Comparison of ENCODE assay signal across 9 mouse cellular contexts in genomic region chr12:12527366-12527765, GRCm38 (mm10).
A peak's percentile ranks its signal among the peaks of the same experiment; 100 is the strongest.
DNase-seq lines count a peak whose midpoint lies in the region; ATAC-seq and TF ChIP-seq lines count a peak whose summit lies in the region.
"Had no signal": no experiment of that assay in that cellular context is flagged by ENCODE, and none has a peak within 500 bp of the region (broad histone marks: within the 10 kb centered on the region; RNA-seq: fewer than 3 reads in every experiment).

No protein-coding gene starts in this region.

- peaks cover 10% of the 10 kb centered on the region; the same call in 1 of the 2 replicates for H3K4me1 ChIP-seq in hindbrain, embryonic 12.5 days
- H3K4me1 ChIP-seq in hindbrain, postnatal 0 days (ENCODE audit: insufficient read depth, low read length), result 0 out of 2 replicates have a peak, but pooled peaks cover 9% of the 10 kb centered on the region
- H3K4me1 ChIP-seq in forebrain, embryonic 14.5 days (ENCODE audit: control insufficient read depth, insufficient read depth, low read length), result peaks cover 11% of the 10 kb centered on the region
- no peaks in the 10 kb centered on the region; the same call in 1 of the 2 replicates for H3K4me1 ChIP-seq in hindbrain, embryonic 15.5 days (replicated peaks)
- peaks cover 3% of the 10 kb centered on the region; the same call in 1 of the 2 replicates for H3K4me1 ChIP-seq in midbrain, embryonic 11.5 days (ENCODE audit: control insufficient read depth, insufficient read depth, low read length)

- no peak for TF ChIP-seq CTCF in hindbrain, postnatal 0 days (IDR thresholded peaks at IDR 0.05; ENCODE audit: low read depth)

- WGBS in hindbrain, embryonic 12.5 days, result 73% methylated on average over 3 of the region's 3 CpGs
- 58% methylated on average over 3 of the region's 3 CpGs for WGBS in hindbrain, postnatal 0 days
- WGBS in forebrain, embryonic 14.5 days, result 11% methylated on average over 3 of the region's 3 CpGs
- 67% methylated on average over 3 of the region's 3 CpGs for WGBS in hindbrain, embryonic 15.5 days
- WGBS in midbrain, embryonic 11.5 days, result 83% methylated on average over 3 of the region's 3 CpGs

- H3K9me3 ChIP-seq in hindbrain, embryonic 12.5 days (replicated peaks), result no peaks in the 10 kb centered on the region
- H3K9me3 ChIP-seq in hindbrain, postnatal 0 days (ENCODE audit: low read length), result no peaks in the 10 kb centered on the region
- no peaks in the 10 kb centered on the region for H3K9me3 ChIP-seq in forebrain, embryonic 14.5 days (replicated peaks; ENCODE audit: control insufficient read depth, low read length)
- no peaks in the 10 kb centered on the region for H3K9me3 ChIP-seq in hindbrain, embryonic 15.5 days
- no peaks in the 10 kb centered on the region for H3K9me3 ChIP-seq in midbrain, embryonic 11.5 days (ENCODE audit: control insufficient read depth, low read length)

- H3K27me3 ChIP-seq in hindbrain, embryonic 12.5 days, result no peaks in the 10 kb centered on the region
- H3K27me3 ChIP-seq in hindbrain, postnatal 0 days (ENCODE audit: insufficient read depth, low read length), result no peaks in the 10 kb centered on the region
- no peaks in the 10 kb centered on the region for H3K27me3 ChIP-seq in forebrain, embryonic 14.5 days (replicated peaks; ENCODE audit: control insufficient read depth, insufficient read depth, low read length)
- H3K27me3 ChIP-seq in hindbrain, embryonic 15.5 days, result no peaks in the 10 kb centered on the region
- H3K27me3 ChIP-seq in midbrain, embryonic 11.5 days (ENCODE audit: control insufficient read depth, insufficient read depth, low read length), result no peaks in the 10 kb centered on the region

- DNase-seq in hindbrain, postnatal 0 days (ENCODE audit: low spot score), result no peak
- DNase-seq in forebrain, embryonic 14.5 days (ENCODE audit: low spot score), result peak; percentile 87
- DNase-seq in midbrain, embryonic 11.5 days (ENCODE audit: low spot score, missing footprints), result peak; percentile 82
- no peak for DNase-seq in cerebellum, adult 9-11 months
- no peak for DNase-seq in frontal cortex, postnatal 25 days (ENCODE audit: low spot score in 2 of 2)
- no peak for DNase-seq in spleen, adult 18-20 months

- H3K4me2 ChIP-seq in hindbrain, embryonic 12.5 days (replicated peaks), result no peak overlapping the region
- no peak overlapping the region for H3K4me2 ChIP-seq in hindbrain, postnatal 0 days (ENCODE audit: low read depth, low read length)
- no peak overlapping the region for H3K4me2 ChIP-seq in forebrain, embryonic 14.5 days (ENCODE audit: low read length)
- H3K4me2 ChIP-seq in hindbrain, embryonic 15.5 days, result no peak overlapping the region
- no peak overlapping the region for H3K4me2 ChIP-seq in midbrain, embryonic 11.5 days

- no peak overlapping the region for H3K9ac ChIP-seq in hindbrain, embryonic 12.5 days
- H3K9ac ChIP-seq in hindbrain, postnatal 0 days (replicated peaks; ENCODE audit: low read length), result no peak overlapping the region
- H3K9ac ChIP-seq in forebrain, embryonic 14.5 days (ENCODE audit: low read length), result no peak overlapping the region
- H3K9ac ChIP-seq in hindbrain, embryonic 15.5 days, result no peak overlapping the region
- H3K9ac ChIP-seq in midbrain, embryonic 11.5 days (ENCODE audit: low read length), result no peak overlapping the region
- H3K9ac ChIP-seq: liver, embryonic 14.5 days had no signal

- peak; percentile 54; the same call in 1 of the 2 replicates for ATAC-seq in hindbrain, embryonic 12.5 days (ENCODE audit: low FRiP score)
- no peak for ATAC-seq in hindbrain, postnatal 0 days
- peak; percentile 86 for ATAC-seq in forebrain, embryonic 14.5 days
- 0 out of 2 replicates have a peak, but pooled peaks have one; percentile 61 for ATAC-seq in hindbrain, embryonic 15.5 days (ENCODE audit: low FRiP score, low read depth)
- ATAC-seq in midbrain, embryonic 11.5 days (ENCODE audit: low FRiP score), result no peak

- H3K4me3 ChIP-seq in hindbrain, embryonic 12.5 days, result no peak overlapping the region
- no peak overlapping the region for H3K4me3 ChIP-seq in hindbrain, postnatal 0 days (ENCODE audit: low read length)
- H3K4me3 ChIP-seq in forebrain, embryonic 14.5 days (ENCODE audit: low read depth, low read length), result no peak overlapping the region
- H3K4me3 ChIP-seq in hindbrain, embryonic 15.5 days, result no peak overlapping the region
- H3K4me3 ChIP-seq in midbrain, embryonic 11.5 days (ENCODE audit: low read depth, low read length), result no peak overlapping the region

- no peaks in the 10 kb centered on the region for H3K36me3 ChIP-seq in hindbrain, embryonic 12.5 days
- no peaks in the 10 kb centered on the region for H3K36me3 ChIP-seq in hindbrain, postnatal 0 days (ENCODE audit: insufficient read depth, low read length)
- H3K36me3 ChIP-seq in forebrain, embryonic 14.5 days (ENCODE audit: control insufficient read depth, insufficient read depth, low read length), result no peaks in the 10 kb centered on the region
- no peaks in the 10 kb centered on the region for H3K36me3 ChIP-seq in hindbrain, embryonic 15.5 days
- H3K36me3 ChIP-seq in midbrain, embryonic 11.5 days (ENCODE audit: control insufficient read depth, insufficient read depth, low read length), result no peaks in the 10 kb centered on the region

- no peak overlapping the region for H3K27ac ChIP-seq in hindbrain, embryonic 12.5 days
- H3K27ac ChIP-seq in hindbrain, postnatal 0 days, result no peak overlapping the region
- peak overlapping the region; percentile 21; the same call in 1 of the 2 replicates for H3K27ac ChIP-seq in forebrain, embryonic 14.5 days (ENCODE audit: low read depth, low read length)
- H3K27ac ChIP-seq in hindbrain, embryonic 15.5 days (replicated peaks), result no peak overlapping the region
- H3K27ac ChIP-seq in midbrain, embryonic 11.5 days (ENCODE audit: low read depth, low read length), result no peak overlapping the region
- H3K27ac ChIP-seq: liver, embryonic 14.5 days had no signal

Comparison
In these comparisons a context has a peak if more than half of its experiments do, and no peak if none do; other contexts are left out.
1. ATAC-seq: peak in hindbrain, embryonic 12.5 days (single experiment), forebrain, embryonic 14.5 days (single experiment) and hindbrain, embryonic 15.5 days (single experiment); none in hindbrain, postnatal 0 days (single experiment) and midbrain, embryonic 11.5 days (single experiment).
2. DNase-seq: peak in forebrain, embryonic 14.5 days (single experiment) and midbrain, embryonic 11.5 days (single experiment); none in hindbrain, postnatal 0 days (single experiment), cerebellum, adult 9-11 months (single experiment), frontal cortex, postnatal 25 days (0 of 2) and spleen, adult 18-20 months (0 of 2).